Mouse (Mus musculus): ENCODE data around the gene Slc39a13. TPM values are rescaled to one million over a fixed set of nuclear protein-coding genes. Genes with fewer than 3 reads are reported as not detected.
A peak's percentile ranks its signal among the peaks of the same experiment; 100 is the strongest.

The Slc39a13 gene
- polyA plus RNA-seq, 1 experiment from 2014 or later: 30.9 TPM

DNA sequence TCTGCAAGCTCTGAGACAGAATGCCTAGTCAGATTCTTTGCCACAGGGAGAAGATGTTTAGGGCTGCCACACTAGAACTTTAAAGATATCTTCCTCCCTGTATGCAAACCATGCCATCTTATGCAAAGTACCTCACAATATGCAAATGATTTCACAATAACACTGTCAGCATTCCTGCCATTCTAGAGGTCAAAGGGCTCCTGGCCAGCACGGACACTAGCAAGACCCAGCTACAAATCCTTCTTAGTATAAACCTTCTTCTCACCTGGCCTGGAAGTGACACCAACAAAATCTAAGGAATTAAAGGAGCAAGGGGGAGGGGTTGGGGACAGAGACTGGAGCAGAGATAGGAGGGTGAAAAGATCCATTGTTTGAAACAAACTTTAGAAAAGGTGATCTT, 1.9 kb upstream of the Slc39a13 start:
- WGBS: 59% methylated on average over 1 of the region's 1 CpGs
- Histone ChIP-seq H3K9me3 (no peaks in the 10 kb centered on the region), H3K4me3 (no peak overlapping the region), H3K27me3 (replicated peaks) (no peaks in the 10 kb centered on the region), H3K4me2 (replicated peaks) (no peak overlapping the region), H3K27ac (no peak overlapping the region), H3K36me3 (no peaks in the 10 kb centered on the region), H3K9ac (no peak overlapping the region), H3K4me1 (peaks cover 23% of the 10 kb centered on the region)
- no peak for ATAC-seq (ENCODE audit: low FRiP score, low read depth)

- H3K9ac ChIP-seq: peak overlapping the region; percentile 78
- H3K9me3 ChIP-seq: no peaks in the 10 kb centered on the region
- no peaks in the 10 kb centered on the region for H3K27me3 ChIP-seq (replicated peaks)
- H3K4me2 ChIP-seq (replicated peaks): peak overlapping the region; percentile 82
- ATAC-seq (ENCODE audit: low FRiP score, low read depth): peak; percentile 3; the same call in 1 of the 2 replicates
- peak overlapping the region; percentile 69 for H3K4me3 ChIP-seq
- H3K27ac ChIP-seq: peak overlapping the region; percentile 50; the same call in 1 of the 2 replicates
- H3K4me1 ChIP-seq: peaks cover 23% of the 10 kb centered on the region
- H3K36me3 ChIP-seq: no peaks in the 10 kb centered on the region
- WGBS: 88% methylated on average over 10 of the region's 10 CpGs
Observed at GRCm38 (mm10) chr2:91071059-91071458, 842 bp upstream of the Slc39a13 start.

DNA sequence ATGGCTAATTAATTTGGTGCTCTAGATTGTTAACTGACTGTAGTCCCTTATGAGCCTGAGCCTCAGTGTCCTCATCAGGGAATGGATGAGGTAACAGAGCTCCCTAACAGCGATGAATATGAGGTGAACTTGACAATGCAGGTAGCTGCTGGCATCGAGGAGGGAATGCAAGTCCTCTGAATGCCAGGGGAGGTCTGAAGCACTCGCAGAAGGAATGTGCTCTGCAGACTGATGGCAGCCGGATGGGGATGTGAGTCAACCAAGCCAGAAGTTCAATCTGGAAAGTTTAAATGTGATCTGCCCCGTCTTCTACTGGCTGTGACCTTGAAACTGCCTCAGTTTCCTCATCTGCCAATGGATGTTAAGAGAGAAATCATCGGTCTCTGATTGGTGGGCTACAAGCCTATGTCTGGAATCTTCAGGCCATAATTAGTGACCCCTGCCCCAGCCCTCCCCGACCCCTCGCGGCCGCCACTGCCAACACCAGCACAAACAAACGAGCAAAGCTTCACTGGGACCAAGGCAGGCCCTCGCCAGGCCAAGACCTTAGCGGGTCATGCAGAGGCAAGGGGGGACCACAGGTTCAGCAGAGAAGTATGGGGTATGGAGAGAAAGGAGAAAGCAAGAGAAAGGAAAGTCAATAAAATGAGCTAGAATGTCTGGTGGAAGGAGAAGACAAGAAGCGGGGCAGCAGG, 764 bp downstream of the Slc39a13 start:
- Histone ChIP-seq H3K9ac (peak overlapping the region; percentile 78), H3K27ac (peak overlapping the region; percentile 50; the same call in 1 of the 2 replicates), H3K4me3 (peak overlapping the region; percentile 69), H3K4me1 (peaks cover 23% of the 10 kb centered on the region), H3K9me3 (no peaks in the 10 kb centered on the region), H3K4me2 (replicated peaks) (peak overlapping the region; percentile 82), H3K36me3 (peaks cover 4% of the 10 kb centered on the region), H3K27me3 (replicated peaks) (no peaks in the 10 kb centered on the region)
- 10% methylated on average over 14 of the region's 14 CpGs for WGBS
- ATAC-seq (ENCODE audit: low FRiP score, low read depth): peak; percentile 11

- Histone ChIP-seq H3K4me3 (0 out of 2 replicates have a peak overlapping the region, but pooled peaks have one; percentile 5), H3K9me3 (no peaks in the 10 kb centered on the region), H3K27ac (no peak overlapping the region), H3K27me3 (replicated peaks) (no peaks in the 10 kb centered on the region), H3K9ac (peak overlapping the region; percentile 21; the same call in 1 of the 2 replicates), H3K36me3 (peaks cover 11% of the 10 kb centered on the region), H3K4me2 (replicated peaks) (peak overlapping the region; percentile 82), H3K4me1 (peaks cover 23% of the 10 kb centered on the region)
- no peak for ATAC-seq (ENCODE audit: low FRiP score, low read depth)
- 54% methylated on average over 6 of the region's 6 CpGs for WGBS
Observed at GRCm38 (mm10) chr2:91068872-91069165, 1.4 kb downstream of the Slc39a13 start.

DNA sequence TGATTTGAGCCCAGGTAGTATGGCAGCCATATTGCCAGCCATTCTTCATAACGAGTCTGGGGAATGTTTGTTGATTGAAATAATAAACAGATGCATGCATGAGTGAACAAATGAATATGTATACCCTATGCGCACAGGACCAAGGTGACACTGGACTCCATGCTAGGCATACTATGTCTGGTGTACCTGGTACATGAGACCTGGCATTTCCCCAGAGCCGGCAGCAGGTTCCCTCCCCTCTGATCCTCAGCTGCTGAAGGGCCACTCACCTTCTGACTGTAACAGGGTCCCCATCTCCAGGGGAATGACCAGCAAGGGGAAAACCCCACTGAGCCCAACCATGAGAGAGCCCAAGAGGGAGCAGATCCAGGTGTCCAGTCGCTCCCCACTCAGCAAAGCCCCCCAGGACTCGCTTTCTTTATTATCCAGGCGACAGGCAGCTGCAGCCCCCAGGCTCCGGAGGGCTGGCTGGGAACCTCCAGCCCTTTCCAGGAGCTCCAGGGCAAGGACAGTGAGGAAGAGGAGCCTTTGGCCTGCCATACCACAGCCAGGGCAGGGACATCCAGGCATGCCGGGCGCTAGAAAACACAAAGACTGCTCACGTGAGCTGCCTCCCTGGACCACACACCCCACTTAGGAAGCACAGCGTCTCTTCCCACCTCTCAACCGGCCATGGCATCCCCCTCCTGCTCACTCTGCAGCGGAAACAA, 1.9 kb downstream of the Slc39a13 start:
- H3K9ac ChIP-seq: peak overlapping the region; percentile 21; the same call in 1 of the 2 replicates

GRCm38 (mm10) chr2:91066455-91066854, 3.8 kb downstream of the Slc39a13 start:
- H3K36me3 ChIP-seq: peaks cover 34% of the 10 kb centered on the region
- H3K27ac ChIP-seq: no peak overlapping the region
- no peak overlapping the region for H3K4me2 ChIP-seq (replicated peaks)
- peaks cover 23% of the 10 kb centered on the region for H3K4me1 ChIP-seq
- no peaks in the 10 kb centered on the region for H3K27me3 ChIP-seq (replicated peaks)
- ATAC-seq (ENCODE audit: low FRiP score, low read depth): no peak
- H3K4me3 ChIP-seq: no peak overlapping the region
- WGBS: 85% methylated on average over 3 of the region's 3 CpGs
- H3K9me3 ChIP-seq: no peaks in the 10 kb centered on the region
- no peak overlapping the region for H3K9ac ChIP-seq

More for the DNA sequence above, 1.9 kb downstream of the Slc39a13 start:
- no peaks in the 10 kb centered on the region for H3K27me3 ChIP-seq (replicated peaks)
- H3K36me3 ChIP-seq: peaks cover 16% of the 10 kb centered on the region
- 0 out of 2 replicates have a peak overlapping the region, but pooled peaks have one; percentile 5 for H3K4me3 ChIP-seq
- no peaks in the 10 kb centered on the region for H3K9me3 ChIP-seq
- peaks cover 23% of the 10 kb centered on the region for H3K4me1 ChIP-seq
- no peak overlapping the region for H3K27ac ChIP-seq
- no peak for ATAC-seq (ENCODE audit: low FRiP score, low read depth)
- WGBS: 62% methylated on average over 13 of the region's 13 CpGs
- H3K4me2 ChIP-seq (replicated peaks): peak overlapping the region; percentile 82

DNA sequence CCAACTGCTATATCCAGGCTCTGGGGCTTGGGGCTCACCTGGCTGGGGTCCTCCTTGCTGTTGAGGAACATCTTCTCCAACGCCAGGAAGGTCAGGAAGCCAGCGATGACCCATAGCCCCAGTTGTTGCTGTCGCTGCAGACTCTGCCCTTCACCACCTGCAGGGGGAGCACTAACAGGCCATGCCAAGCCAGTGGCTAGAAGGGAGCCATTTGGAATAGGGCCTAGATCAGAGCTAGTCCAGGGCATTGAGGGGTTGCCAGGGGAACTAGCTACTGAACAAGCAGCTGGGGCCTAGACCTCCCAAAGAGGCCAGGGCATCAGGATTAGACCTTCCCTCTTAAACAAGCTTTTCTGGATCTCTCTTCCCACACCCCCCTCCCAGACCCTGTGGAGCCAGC, 4.7 kb downstream of the Slc39a13 start:
- Histone ChIP-seq H3K4me1 (peaks cover 16% of the 10 kb centered on the region), H3K9me3 (no peaks in the 10 kb centered on the region), H3K4me2 (replicated peaks) (no peak overlapping the region), H3K27ac (no peak overlapping the region), H3K9ac (no peak overlapping the region), H3K27me3 (replicated peaks) (no peaks in the 10 kb centered on the region), H3K36me3 (peaks cover 43% of the 10 kb centered on the region), H3K4me3 (no peak overlapping the region)
- 45% methylated on average over 3 of the region's 3 CpGs for WGBS
- no peak for ATAC-seq (ENCODE audit: low FRiP score, low read depth)

DNA sequence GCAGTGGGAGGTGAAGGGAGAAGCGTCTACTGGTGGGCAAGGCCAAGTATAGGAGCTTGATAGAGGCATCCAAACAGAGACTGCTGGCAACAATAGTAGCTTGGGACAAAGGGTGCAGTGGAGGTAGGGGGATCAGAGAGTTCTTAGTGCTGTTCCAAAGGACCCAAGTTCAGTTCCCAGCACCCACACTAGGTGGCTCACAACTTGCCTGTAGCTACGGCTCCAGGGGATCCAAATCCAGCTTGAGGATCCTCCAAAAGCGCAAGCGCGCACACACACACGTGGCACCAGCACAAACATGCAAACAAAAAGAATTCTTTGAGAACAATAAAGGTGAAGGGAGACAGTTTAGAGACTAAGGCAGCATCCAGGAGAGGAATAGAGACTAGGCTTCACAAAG, 6.0 kb downstream of the Slc39a13 start:
- H3K27ac ChIP-seq: no peak overlapping the region
- no peaks in the 10 kb centered on the region for H3K27me3 ChIP-seq (replicated peaks)
- H3K4me3 ChIP-seq: no peak overlapping the region
- no peaks in the 10 kb centered on the region for H3K9me3 ChIP-seq
- 85% methylated on average over 6 of the region's 6 CpGs for WGBS
- H3K36me3 ChIP-seq: peaks cover 52% of the 10 kb centered on the region
- H3K4me2 ChIP-seq (replicated peaks): no peak overlapping the region
- no peak overlapping the region for H3K9ac ChIP-seq
- peaks cover 10% of the 10 kb centered on the region for H3K4me1 ChIP-seq
- no peak for ATAC-seq (ENCODE audit: low FRiP score, low read depth)

DNA sequence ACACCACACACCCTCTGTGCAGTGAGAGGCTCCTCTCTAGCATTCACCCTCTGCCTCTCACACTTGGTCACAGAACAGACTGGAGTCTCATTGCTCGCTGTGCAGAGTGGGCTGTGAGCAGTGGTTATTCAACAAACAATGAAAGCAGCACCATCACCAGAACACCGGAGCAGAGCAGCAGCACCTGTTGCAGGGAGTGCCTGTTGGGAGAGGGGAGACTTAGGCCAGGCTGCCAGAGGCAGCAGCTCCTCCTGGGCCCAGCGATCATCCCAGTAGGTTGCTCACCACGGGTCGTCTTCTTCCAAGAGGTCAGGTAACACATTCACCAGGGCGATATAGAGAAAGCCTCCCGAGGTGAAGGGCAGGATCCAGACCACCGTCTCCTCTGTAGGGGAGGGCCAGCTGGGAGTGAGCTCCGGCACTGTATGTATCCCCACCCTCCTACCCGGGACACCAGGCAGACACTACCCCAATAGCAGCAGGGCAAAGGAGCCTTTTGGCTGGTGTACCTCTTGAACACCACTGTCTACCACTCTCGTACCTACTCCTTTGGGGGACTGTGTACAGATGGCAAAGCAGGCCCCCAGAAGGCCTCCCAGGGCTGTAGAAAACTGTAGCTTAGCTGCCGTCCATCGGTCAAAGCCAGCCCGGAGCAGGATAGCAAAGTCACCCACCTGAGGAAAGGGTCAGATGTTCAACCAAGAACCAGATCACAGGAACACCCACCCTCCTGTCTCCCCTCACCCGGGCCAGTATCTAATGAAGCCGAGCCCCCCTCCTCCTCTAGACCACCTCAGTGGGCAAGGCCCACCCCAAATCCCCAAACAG, 7.2 kb downstream of the Slc39a13 start:
- H3K4me2 ChIP-seq (replicated peaks): no peak overlapping the region
- H3K4me3 ChIP-seq: no peak overlapping the region
- H3K9me3 ChIP-seq: no peaks in the 10 kb centered on the region
- no peak for ATAC-seq (ENCODE audit: low FRiP score, low read depth)
- WGBS: 93% methylated on average over 16 of the region's 16 CpGs
- H3K36me3 ChIP-seq: peaks cover 65% of the 10 kb centered on the region
- H3K27me3 ChIP-seq (replicated peaks): no peaks in the 10 kb centered on the region
- no peaks in the 10 kb centered on the region for H3K4me1 ChIP-seq
- H3K9ac ChIP-seq: no peak overlapping the region
- no peak overlapping the region for H3K27ac ChIP-seq

- H3K9ac ChIP-seq: no peak overlapping the region
Observed at GRCm38 (mm10) chr2:91061849-91062481, 8.3 kb downstream of the Slc39a13 start.

GRCm38 (mm10) chr2:91060544-91061355, 9.5 kb downstream of the Slc39a13 start:
- 0 out of 2 replicates have a peak, but pooled peaks have one; percentile 26 for ATAC-seq (ENCODE audit: low FRiP score, low read depth)

More at GRCm38 (mm10) chr2:91061849-91062481, 8.3 kb downstream of the Slc39a13 start:
- H3K27me3 ChIP-seq (replicated peaks): no peaks in the 10 kb centered on the region
- WGBS: 85% methylated on average over 6 of the region's 6 CpGs
- ATAC-seq (ENCODE audit: low FRiP score, low read depth): no peak
- no peaks in the 10 kb centered on the region for H3K9me3 ChIP-seq
- H3K4me1 ChIP-seq: no peaks in the 10 kb centered on the region
- H3K4me2 ChIP-seq (replicated peaks): no peak overlapping the region
- peaks cover 75% of the 10 kb centered on the region for H3K36me3 ChIP-seq
- no peak overlapping the region for H3K4me3 ChIP-seq
- no peak overlapping the region for H3K27ac ChIP-seq

More at GRCm38 (mm10) chr2:91060544-91061355, 9.5 kb downstream of the Slc39a13 start:
- Histone ChIP-seq H3K9ac (no peak overlapping the region), H3K4me2 (replicated peaks) (no peak overlapping the region), H3K27ac (no peak overlapping the region), H3K9me3 (no peaks in the 10 kb centered on the region), H3K4me3 (no peak overlapping the region), H3K27me3 (replicated peaks) (no peaks in the 10 kb centered on the region), H3K36me3 (peaks cover 87% of the 10 kb centered on the region), H3K4me1 (no peaks in the 10 kb centered on the region)
- WGBS: 78% methylated on average over 10 of the region's 10 CpGs

Measured in neural tube, embryonic 12.5 days (tissue).